Mouse (Mus musculus): ENCODE measurements around the gene Lztr1. TPM values are rescaled to one million over a fixed set of nuclear protein-coding genes. Genes with fewer than 3 reads are reported as not detected.

Gene Lztr1
- polyA plus RNA-seq (2014; fragmentation: Nextera tagmentation; extraction: Ambion mirVana): 47.8 and 48.6 TPM in 2 replicates

DNA sequence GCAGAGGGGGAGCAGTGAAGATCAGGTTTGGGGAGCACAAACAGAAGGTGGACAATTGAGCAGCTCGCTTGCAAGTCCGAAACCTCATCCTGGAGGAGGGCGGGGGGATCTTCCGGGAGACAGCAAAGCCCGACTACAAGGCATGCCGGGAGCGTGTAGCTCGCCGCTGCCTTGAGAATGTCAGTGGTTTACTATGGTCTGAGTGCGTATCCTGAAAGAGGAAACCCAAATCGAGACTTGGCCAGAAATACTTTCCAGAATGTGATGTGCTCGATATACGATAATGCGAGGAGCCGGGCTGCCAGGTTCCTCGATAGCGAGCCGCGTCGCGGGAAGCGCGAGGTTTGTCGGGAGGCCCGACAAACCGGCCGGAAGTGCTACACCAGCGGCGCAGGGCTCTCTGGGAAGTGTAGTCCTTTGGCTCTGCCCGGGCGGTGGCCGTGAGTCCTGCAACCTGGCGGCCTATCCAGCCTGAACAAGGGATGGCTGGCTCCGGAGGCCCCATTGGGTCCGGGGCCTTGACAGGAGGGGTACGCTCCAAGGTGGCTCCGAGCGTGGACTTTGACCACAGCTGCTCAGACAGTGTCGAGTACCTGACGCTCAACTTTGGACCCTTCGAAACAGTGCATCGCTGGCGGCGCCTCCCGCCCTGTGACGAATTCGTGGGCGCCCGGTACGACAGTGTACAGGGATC is at the start of gene Lztr1:
Gene Lztr1, plus strand, starts transcription at position 143 of the 694 bp plus-strand sequence.
- peak; percentile 90 for ATAC-seq (ENCODE audit: insufficient number of reproducible peaks, insufficient read depth, low FRiP score, low read depth)
- under 1% methylated on average over 50 of the region's 50 CpGs for WGBS
- H3K9ac ChIP-seq (ENCODE audit: low read length): peak within 1 kb of the TSS; percentile 85

DNA sequence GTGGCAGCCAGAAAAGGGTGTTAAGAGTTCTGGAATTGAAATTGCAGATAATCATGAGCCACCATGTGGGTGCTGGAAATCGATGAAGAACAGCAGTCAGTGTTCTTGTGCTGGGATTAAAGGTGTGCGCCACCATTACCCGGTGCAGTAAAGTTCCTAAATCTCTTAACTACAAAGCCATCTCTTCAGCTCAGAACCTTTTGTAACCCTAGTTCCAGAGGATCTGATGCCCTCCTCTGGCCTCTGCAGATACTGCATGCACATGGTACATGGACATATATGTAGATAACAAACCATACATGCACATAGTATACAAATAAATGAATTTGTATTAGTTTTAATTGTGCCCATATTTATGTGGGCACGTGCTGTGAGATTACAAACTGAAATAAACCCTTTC is 48.2 kb upstream of the Lztr1 start:
- Histone ChIP-seq H3K4me1 (ENCODE audit: control insufficient read depth in 2 of 2, insufficient read depth in 2 of 2, low read length in 2 of 2) (peaks cover 0 to 11% of the 10 kb centered on the region in 2 experiments; a peak in 2 of 4 replicates), H3K4me3 (ENCODE audit: control insufficient read depth in 1 of 2, insufficient read depth in 1 of 2, low read depth in 1 of 2, low read length in 2 of 2) (no peak overlapping the region), H3K27me3 (ENCODE audit: control insufficient read depth, insufficient read depth, low read length) (no peaks in the 10 kb centered on the region), H3K9me3 (ENCODE audit: control insufficient read depth, low read length) (no peaks in the 10 kb centered on the region), H3K9ac (ENCODE audit: low read length) (no peak overlapping the region), H3K4me2 (ENCODE audit: low read length) (no peak overlapping the region), H3K36me3 (ENCODE audit: control insufficient read depth, insufficient read depth, low read length) (peaks cover 42% of the 10 kb centered on the region), H3K27ac (replicated peaks in 1 of 2; ENCODE audit: control insufficient read depth in 1 of 2, insufficient read depth in 1 of 2, low read depth in 2 of 2, low read length in 2 of 2) (no peak overlapping the region)
- no peak for ATAC-seq (ENCODE audit: insufficient number of reproducible peaks, insufficient read depth, low FRiP score, low read depth)
- WGBS: 91% methylated on average over 4 of the region's 4 CpGs

More for the DNA sequence above, at the start of gene Lztr1:
- Histone ChIP-seq H3K4me2 (ENCODE audit: low read length) (peak within 1 kb of the TSS; percentile 76), H3K9me3 (ENCODE audit: control insufficient read depth, low read length) (no peaks in the 10 kb centered on the region), H3K27ac (replicated peaks in 1 of 2; ENCODE audit: control insufficient read depth in 1 of 2, insufficient read depth in 1 of 2, low read depth in 2 of 2, low read length in 2 of 2) (peak within 1 kb of the TSS; percentile 96 to 99), H3K27me3 (ENCODE audit: control insufficient read depth, insufficient read depth, low read length) (no peaks in the 10 kb centered on the region), H3K4me3 (ENCODE audit: control insufficient read depth in 1 of 2, insufficient read depth in 1 of 2, low read depth in 1 of 2, low read length in 2 of 2) (peak within 1 kb of the TSS; percentile 65 to 75), H3K4me1 (ENCODE audit: control insufficient read depth in 2 of 2, insufficient read depth in 2 of 2, low read length in 2 of 2) (peaks cover 4 to 11% of the 10 kb centered on the region in 2 experiments), H3K36me3 (ENCODE audit: control insufficient read depth, insufficient read depth, low read length) (peaks cover 25% of the 10 kb centered on the region)

DNA sequence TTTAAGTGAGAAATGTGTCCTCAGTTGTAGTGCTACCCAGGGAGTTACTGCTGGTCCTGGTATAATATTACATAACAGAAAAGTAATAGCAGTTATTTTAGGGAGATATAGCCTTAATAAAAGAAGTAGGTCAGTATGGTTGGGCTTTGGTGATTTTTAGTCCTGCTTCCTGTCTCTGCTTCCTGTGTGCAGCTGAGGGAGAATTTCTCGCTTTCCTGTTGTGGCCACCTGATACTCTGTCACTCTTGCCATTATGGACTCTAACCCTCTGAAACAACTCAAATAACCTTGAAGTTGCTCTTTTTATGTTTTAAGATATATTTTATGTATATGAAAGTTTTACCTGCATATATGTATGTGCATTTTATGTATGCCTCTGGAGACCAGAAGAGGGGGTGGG is 46.9 kb upstream of the Lztr1 start:
- H3K27ac ChIP-seq (replicated peaks in 1 of 2; ENCODE audit: control insufficient read depth in 1 of 2, insufficient read depth in 1 of 2, low read depth in 2 of 2, low read length in 2 of 2): no peak overlapping the region
- H3K4me3 ChIP-seq (ENCODE audit: control insufficient read depth in 1 of 2, insufficient read depth in 1 of 2, low read depth in 1 of 2, low read length in 2 of 2): no peak overlapping the region
- no peaks in the 10 kb centered on the region for H3K9me3 ChIP-seq (ENCODE audit: control insufficient read depth, low read length)
- 70% methylated on average over 1 of the region's 1 CpGs for WGBS
- no peak overlapping the region for H3K9ac ChIP-seq (ENCODE audit: low read length)
- no peaks in the 10 kb centered on the region for H3K27me3 ChIP-seq (ENCODE audit: control insufficient read depth, insufficient read depth, low read length)
- peaks cover 0 to 8% of the 10 kb centered on the region in 2 experiments; a peak in 1 of 4 replicates for H3K4me1 ChIP-seq (ENCODE audit: control insufficient read depth in 2 of 2, insufficient read depth in 2 of 2, low read length in 2 of 2)
- ATAC-seq (ENCODE audit: insufficient number of reproducible peaks, insufficient read depth, low FRiP score, low read depth): no peak
- no peak overlapping the region for H3K4me2 ChIP-seq (ENCODE audit: low read length)
- peaks cover 30% of the 10 kb centered on the region for H3K36me3 ChIP-seq (ENCODE audit: control insufficient read depth, insufficient read depth, low read length)

DNA sequence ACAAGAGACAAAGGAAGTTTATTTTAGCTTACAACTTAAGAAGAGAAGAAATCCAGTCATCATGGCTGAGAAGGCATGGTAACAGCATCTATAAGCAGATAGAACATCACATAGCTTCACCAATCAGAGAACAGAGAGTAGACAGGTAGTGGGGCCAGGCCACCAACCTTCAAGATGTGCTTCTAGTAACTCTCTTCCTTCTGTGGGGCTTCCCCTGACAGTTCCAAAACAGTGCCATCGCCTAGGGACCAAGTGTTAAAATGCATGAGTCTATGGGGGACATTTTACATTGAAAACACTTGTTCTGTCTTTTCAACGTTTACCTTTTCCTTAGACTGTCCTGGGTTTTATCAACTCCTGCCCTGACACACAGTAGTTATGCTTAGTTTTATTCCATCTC is 45.3 kb upstream of the Lztr1 start:
- Histone ChIP-seq H3K4me1 (ENCODE audit: control insufficient read depth in 2 of 2, insufficient read depth in 2 of 2, low read length in 2 of 2) (peaks cover 0 to 8% of the 10 kb centered on the region in 2 experiments; a peak in 1 of 4 replicates), H3K27ac (replicated peaks in 1 of 2; ENCODE audit: control insufficient read depth in 1 of 2, insufficient read depth in 1 of 2, low read depth in 2 of 2, low read length in 2 of 2) (no peak overlapping the region), H3K36me3 (ENCODE audit: control insufficient read depth, insufficient read depth, low read length) (peaks cover 25% of the 10 kb centered on the region), H3K4me3 (ENCODE audit: control insufficient read depth in 1 of 2, insufficient read depth in 1 of 2, low read depth in 1 of 2, low read length in 2 of 2) (no peak overlapping the region), H3K9me3 (ENCODE audit: control insufficient read depth, low read length) (no peaks in the 10 kb centered on the region), H3K27me3 (ENCODE audit: control insufficient read depth, insufficient read depth, low read length) (no peaks in the 10 kb centered on the region), H3K4me2 (ENCODE audit: low read length) (no peak overlapping the region), H3K9ac (ENCODE audit: low read length) (no peak overlapping the region)
- WGBS: 74% methylated on average over 2 of the region's 2 CpGs
- ATAC-seq (ENCODE audit: insufficient number of reproducible peaks, insufficient read depth, low FRiP score, low read depth): no peak

DNA sequence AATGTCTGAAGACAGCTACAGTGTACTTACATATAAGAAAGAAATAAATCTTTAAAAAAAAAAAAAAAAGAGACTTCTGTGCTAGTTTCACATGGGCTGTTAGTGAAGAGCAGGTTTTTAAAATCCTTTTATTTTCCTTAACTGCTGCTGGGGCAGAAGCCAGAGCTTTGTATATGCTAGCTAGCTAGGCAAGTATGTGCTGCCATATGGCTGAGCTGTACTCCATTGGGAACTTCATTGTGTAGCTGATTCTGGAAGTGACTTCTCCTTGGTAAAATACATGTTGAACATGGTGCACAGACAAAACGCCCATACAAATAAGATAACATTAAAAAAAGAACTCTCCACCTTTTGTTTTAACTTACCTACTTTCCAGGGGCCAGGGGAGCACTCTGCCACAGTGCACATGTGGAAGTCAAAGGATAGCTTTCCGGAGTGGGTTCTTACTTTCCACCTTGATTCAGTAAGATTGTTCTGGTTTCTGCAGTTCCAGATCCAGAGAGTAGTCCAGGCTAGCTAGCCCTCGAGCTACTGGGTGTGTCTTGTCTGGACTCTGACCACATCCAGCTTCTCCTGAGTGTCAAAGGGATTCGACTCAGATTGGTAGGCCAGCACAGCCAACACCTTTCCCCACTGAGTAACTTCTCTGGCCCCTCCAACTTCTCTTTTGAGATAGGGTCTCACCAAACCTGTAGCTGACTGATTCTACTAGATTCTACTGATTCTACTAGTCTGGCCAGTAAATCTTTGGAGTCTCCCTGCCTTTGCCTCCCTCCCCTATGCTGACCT is 41.4 kb upstream of the Lztr1 start:
- no peak overlapping the region for H3K9ac ChIP-seq (ENCODE audit: low read length)
- H3K4me2 ChIP-seq (ENCODE audit: low read length): no peak overlapping the region
- H3K27me3 ChIP-seq (ENCODE audit: control insufficient read depth, insufficient read depth, low read length): no peaks in the 10 kb centered on the region
- H3K4me1 ChIP-seq (ENCODE audit: control insufficient read depth in 2 of 2, insufficient read depth in 2 of 2, low read length in 2 of 2): peaks cover 0 to 10% of the 10 kb centered on the region in 2 experiments; a peak in 2 of 4 replicates
- no peaks in the 10 kb centered on the region for H3K9me3 ChIP-seq (ENCODE audit: control insufficient read depth, low read length)
- no peak for ATAC-seq (ENCODE audit: insufficient number of reproducible peaks, insufficient read depth, low FRiP score, low read depth)
- no peak overlapping the region for H3K27ac ChIP-seq (replicated peaks in 1 of 2; ENCODE audit: control insufficient read depth in 1 of 2, insufficient read depth in 1 of 2, low read depth in 2 of 2, low read length in 2 of 2)
- WGBS: 78% methylated on average over 4 of the region's 4 CpGs
- peaks cover 41% of the 10 kb centered on the region for H3K36me3 ChIP-seq (ENCODE audit: control insufficient read depth, insufficient read depth, low read length)
- H3K4me3 ChIP-seq (ENCODE audit: control insufficient read depth in 1 of 2, insufficient read depth in 1 of 2, low read depth in 1 of 2, low read length in 2 of 2): no peak overlapping the region

DNA sequence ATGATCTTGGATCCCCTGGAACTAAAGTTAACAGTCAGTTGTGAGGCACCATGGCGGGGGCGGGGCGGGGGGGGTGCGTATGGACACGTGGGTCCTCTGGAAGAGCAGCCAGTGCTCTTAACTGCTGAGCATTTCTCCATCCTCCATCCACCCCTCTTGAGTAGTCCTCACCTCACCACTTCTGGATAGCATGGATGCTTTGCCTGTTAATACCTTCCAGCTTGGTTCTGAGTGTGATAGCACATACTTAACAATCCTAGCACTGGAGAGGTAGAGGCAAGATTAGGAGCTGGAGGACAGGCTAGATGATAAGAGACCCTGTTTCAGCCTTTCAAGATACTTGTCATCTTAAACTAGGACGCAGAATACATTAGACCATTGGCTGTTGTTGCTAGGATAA is 36.0 kb upstream of the Lztr1 start:
- Histone ChIP-seq H3K4me1 (ENCODE audit: control insufficient read depth in 2 of 2, insufficient read depth in 2 of 2, low read length in 2 of 2) (peaks cover 0 to 7% of the 10 kb centered on the region in 2 experiments; a peak in 1 of 4 replicates), H3K9me3 (ENCODE audit: control insufficient read depth, low read length) (no peaks in the 10 kb centered on the region), H3K4me3 (ENCODE audit: control insufficient read depth in 1 of 2, insufficient read depth in 1 of 2, low read depth in 1 of 2, low read length in 2 of 2) (no peak overlapping the region), H3K4me2 (ENCODE audit: low read length) (no peak overlapping the region), H3K36me3 (ENCODE audit: control insufficient read depth, insufficient read depth, low read length) (peaks cover 59% of the 10 kb centered on the region), H3K27me3 (ENCODE audit: control insufficient read depth, insufficient read depth, low read length) (no peaks in the 10 kb centered on the region), H3K27ac (replicated peaks in 1 of 2; ENCODE audit: control insufficient read depth in 1 of 2, insufficient read depth in 1 of 2, low read depth in 2 of 2, low read length in 2 of 2) (no peak overlapping the region), H3K9ac (ENCODE audit: low read length) (no peak overlapping the region)
- ATAC-seq (ENCODE audit: insufficient number of reproducible peaks, insufficient read depth, low FRiP score, low read depth): no peak
- WGBS: 58% methylated on average over 6 of the region's 6 CpGs

DNA sequence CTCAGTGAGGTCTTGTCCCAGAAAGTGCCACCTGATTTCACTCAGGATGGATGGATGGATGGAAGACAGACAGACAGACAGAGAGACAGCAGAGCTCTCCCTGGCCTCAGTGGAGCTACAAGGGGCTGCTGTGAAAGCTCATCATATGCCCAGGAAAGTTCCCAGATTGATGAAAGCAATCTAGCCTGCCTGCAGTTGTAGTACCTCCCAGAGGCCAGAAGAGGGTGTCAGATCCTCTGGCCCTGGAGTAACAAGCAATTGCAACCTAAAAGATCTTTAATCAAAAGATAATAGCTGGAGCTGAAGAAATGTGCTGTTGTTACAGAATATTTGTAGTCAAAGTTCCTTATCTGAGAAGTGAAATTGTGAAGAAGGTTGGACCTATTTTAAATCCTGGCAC is 34.4 kb upstream of the Lztr1 start:
- H3K36me3 ChIP-seq (ENCODE audit: control insufficient read depth, insufficient read depth, low read length): peaks cover 57% of the 10 kb centered on the region
- no peak overlapping the region for H3K9ac ChIP-seq (ENCODE audit: low read length)
- H3K4me2 ChIP-seq (ENCODE audit: low read length): no peak overlapping the region
- no peaks in the 10 kb centered on the region for H3K27me3 ChIP-seq (ENCODE audit: control insufficient read depth, insufficient read depth, low read length)
- no peak for ATAC-seq (ENCODE audit: insufficient number of reproducible peaks, insufficient read depth, low FRiP score, low read depth)
- no peak overlapping the region for H3K27ac ChIP-seq (replicated peaks in 1 of 2; ENCODE audit: control insufficient read depth in 1 of 2, insufficient read depth in 1 of 2, low read depth in 2 of 2, low read length in 2 of 2)
- no peaks in the 10 kb centered on the region for H3K9me3 ChIP-seq (ENCODE audit: control insufficient read depth, low read length)
- peaks cover 0 to 7% of the 10 kb centered on the region in 2 experiments; a peak in 1 of 4 replicates for H3K4me1 ChIP-seq (ENCODE audit: control insufficient read depth in 2 of 2, insufficient read depth in 2 of 2, low read length in 2 of 2)
- H3K4me3 ChIP-seq (ENCODE audit: control insufficient read depth in 1 of 2, insufficient read depth in 1 of 2, low read depth in 1 of 2, low read length in 2 of 2): no peak overlapping the region

Measured in heart, embryonic 14.5 days (tissue).